Mouse (Mus musculus) monocyte, adult 59 days (primary cell): ENCODE measurements around the gene Eml3. TPM values are rescaled to one million over a fixed set of nuclear protein-coding genes. Genes with fewer than 3 reads are reported as not detected.

ENCODE experiments used
- total RNA-seq, 2 experiments: library from RNA; stranded (reverse); gene quantifications; one replicate each; pipeline ENCODE4 v1.2.4; 2023

Gene Eml3
- total RNA-seq = 10 to 100 TPM; 62.0 to 62.9 TPM

GRCm38 (mm10) chr19:8929224-8930088 lies at the start of gene Eml3, which contains the start of gene Rom1:
TSS of gene Eml3 (plus strand) at chr19:8929552.
TSS of gene Rom1 (minus strand) at chr19:8929356.

DNA sequence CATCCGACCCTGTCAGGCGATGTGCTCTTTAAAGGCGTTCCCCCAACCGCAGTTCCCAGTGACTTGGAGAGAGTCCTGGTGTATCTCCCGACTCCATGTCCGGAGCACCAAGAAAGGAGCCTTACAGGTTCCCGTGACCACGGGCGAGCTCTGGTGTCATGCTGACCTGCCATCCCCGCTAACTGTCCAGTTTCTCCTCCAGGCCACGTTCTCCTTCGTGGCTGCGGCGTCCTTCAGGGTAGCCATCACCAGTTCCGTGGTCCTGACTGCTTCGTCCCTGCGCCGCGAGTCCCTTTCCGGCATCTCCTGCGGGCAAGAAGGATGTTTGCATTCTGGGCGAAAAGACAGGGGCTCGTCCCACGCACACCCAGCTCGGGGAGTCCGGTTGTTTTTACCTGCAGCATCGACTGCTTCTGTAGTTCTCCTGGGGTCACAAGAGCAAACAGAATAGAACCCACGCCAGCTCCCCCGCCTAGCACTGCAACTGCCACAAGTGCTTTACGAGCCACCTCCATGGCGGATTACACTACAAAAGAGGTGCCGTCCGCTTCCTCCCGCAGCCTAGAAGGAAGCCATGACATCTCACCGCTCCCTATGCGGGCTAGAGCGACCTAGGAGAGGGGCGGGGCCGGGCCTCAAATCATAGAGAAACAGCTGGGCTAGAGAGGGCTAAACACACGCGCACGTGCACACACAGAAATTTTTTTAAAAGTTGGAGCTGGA lies 48.9 kb upstream of the Eml3 start, which contains the start of gene Uqcc3:
Gene Uqcc3, minus strand, starts transcription at position 613 of the 723 bp plus-strand sequence.

DNA sequence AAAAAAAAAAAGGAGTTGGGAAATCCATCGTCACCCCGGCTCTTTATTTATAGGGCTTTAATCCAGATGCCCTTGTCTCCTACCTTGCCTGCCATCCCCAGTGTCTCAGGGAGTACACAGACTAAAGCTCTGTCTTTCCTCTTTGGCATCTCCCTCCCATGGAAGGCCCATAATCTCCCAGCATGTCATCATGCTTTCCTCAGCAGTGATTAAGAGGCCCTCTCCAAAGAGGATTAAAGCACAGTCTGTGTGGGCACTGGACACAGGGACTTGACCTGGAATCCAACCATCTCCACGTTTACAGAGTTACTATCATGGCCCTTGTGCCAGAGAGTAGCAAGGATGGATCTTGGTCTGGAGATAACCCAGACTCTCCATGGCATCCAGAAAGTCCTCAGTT lies 45.7 kb upstream of the Eml3 start, which contains the start of the genes Lbhd1 and Gm49403:
Gene Lbhd1, plus strand, starts transcription at position 117 of the 400 bp plus-strand sequence.
Gene Gm49403, plus strand, starts transcription at position 315 of the 400 bp plus-strand sequence.

GRCm38 (mm10) chr19:8888511-8889385 lies 40.6 kb upstream of the Eml3 start, which contains the start of the genes 1810009A15Rik and Gm49416:
TSS of gene 1810009A15Rik (plus strand) at chr19:8888853.
TSS of gene Gm49416 (plus strand) at chr19:8888926.

DNA sequence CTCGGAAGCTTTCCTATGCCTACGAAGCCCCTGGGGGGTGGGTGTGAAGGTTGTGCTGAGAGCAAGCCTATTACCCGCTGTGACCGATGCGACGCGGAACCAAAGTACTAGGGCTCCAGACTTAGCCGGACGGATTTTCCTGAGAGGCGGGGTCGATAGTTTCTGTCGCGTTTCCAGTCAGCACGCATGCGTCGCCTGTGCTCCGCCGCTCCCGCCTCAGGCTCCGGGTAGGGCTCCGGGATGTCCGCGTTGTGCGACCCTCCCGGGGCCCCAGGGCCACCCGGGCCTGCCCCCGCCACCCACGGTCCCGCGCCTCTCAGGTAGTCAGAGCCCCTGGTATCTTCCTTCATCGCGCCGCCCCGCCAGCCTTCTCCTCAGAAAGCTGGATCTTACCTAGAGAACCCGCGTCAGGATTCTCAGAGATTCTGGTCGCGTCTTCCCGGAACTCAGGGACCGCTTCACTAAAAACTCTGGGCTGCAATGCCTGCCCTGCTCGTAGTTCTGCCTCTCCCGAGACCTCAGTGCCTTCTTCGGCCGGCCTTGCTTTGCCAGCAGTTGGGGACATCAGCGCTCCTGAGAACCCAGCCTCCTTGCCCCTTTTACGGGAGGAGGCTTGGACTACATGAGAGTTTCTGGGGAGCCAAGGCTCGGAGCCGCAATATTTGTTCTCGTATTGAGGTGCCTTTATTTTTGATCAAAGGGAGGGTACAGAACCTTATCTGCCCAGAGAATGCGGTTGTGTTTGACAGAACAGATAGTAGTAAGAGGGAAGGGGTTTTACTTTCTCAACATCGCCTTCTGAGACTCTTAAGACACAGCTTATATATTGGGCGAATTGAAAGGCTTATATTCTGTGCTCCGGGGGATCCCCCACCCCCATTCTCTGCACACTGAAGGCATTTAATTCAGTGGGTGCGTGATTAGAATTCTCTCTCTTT lies 36.3 kb upstream of the Eml3 start, which contains the start of gene Ints5:
Gene Ints5, plus strand, starts transcription at position 177 of the 938 bp plus-strand sequence.

GRCm38 (mm10) chr19:8897865-8898495 lies 31.4 kb upstream of the Eml3 start, which contains the start of gene Ganab:
TSS of gene Ganab (plus strand) at chr19:8898071.

DNA sequence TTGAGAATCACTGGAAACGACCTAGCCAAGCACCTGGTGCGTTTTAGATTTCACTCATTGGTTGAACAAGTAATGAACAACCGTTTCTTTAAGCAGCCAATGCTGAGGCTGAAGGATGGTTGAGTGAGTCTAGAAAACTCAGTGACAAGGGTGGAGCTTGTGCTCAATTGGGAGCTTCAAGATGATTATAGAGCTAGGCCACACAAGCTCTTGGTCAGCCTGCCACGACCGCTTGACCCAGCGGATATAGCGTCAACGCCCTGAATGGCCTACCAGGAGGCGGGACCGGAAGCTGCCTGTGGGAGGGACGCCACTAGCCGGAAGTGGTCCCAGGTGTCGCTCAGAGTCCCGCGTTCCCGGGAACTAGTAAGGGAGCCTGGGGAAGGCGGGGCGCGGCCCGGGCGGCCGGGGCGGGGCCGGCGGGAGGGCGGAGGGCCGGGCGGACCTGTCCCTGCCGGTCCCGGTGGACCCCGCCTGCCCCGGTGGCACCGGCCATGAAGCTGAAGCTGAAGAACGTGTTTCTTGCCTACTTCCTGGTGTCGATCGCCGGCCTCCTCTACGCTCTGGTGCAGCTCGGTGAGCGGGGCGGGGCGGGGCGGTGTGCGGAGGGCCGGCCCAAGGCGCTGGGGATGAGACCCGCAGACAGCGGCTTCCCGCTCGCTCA lies 9.1 kb upstream of the Eml3 start, which contains the start of gene B3gat3:
Gene B3gat3, plus strand, starts transcription at position 302 of the 664 bp plus-strand sequence.

GRCm38 (mm10) chr19:8941515-8942217 lies 12.3 kb downstream of the Eml3 start, which contains the start of gene Mta2:
TSS of gene Mta2 (plus strand) at chr19:8941875.

GRCm38 (mm10) chr19:8953135-8954039 lies 24.0 kb downstream of the Eml3 start, which contains the start of gene Tut1:
TSS of gene Tut1 (plus strand) at chr19:8953847.

GRCm38 (mm10) chr19:8966590-8967372 lies 37.4 kb downstream of the Eml3 start, which contains the start of gene Eef1g:
TSS of gene Eef1g (plus strand) at chr19:8967041.

DNA sequence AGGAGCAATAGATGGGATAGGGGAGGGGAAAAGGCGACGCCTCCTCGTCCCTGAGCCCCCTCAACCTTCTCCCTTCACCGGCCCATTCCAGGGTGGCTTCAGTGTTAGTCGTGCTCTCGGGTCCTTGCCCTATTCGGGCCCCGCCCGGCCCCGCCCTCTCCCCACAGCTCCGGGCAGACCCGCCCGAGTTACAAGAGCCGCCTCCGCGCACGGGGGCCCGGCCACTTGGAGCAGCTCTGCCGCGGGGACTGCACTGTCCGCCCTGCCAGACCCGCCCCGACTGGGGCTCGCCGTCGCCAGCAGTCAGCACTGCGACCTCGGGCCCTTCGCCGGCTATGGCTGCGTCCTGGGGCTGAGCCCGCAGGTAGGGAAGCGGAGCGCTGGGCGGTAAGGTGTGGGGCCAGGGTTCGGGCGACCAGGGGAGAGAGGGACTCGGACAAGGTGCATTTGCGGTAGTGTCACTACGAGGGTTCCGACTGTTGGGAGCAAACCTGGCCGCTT lies 59.8 kb downstream of the Eml3 start, which contains the start of gene Ahnak:
Gene Ahnak, plus strand, starts transcription at position 219 of the 501 bp plus-strand sequence.

Other genes starting within 250 kb of the Eml3 start
- 100 to 1,000 TPM; 198 to 224 TPM for gene Slc3a2, start 206.2 kb upstream of the Eml3 start, total RNA-seq
- gene Wdr74, start 193.7 kb upstream of the Eml3 start, total RNA-seq = 10 to 100 TPM; 41.0 to 42.9 TPM
- gene 1700092M07Rik, start 188.8 kb upstream of the Eml3 start, total RNA-seq = 1 to 10 TPM in 1 of 2 experiments, not detected in 1; 1.8 TPM
- gene Stx5a, start 188.1 kb upstream of the Eml3 start, total RNA-seq = 100 to 1,000 TPM; 158 to 163 TPM
- gene Nxf1, start 172.5 kb upstream of the Eml3 start, total RNA-seq = 100 to 1,000 TPM; 220 to 231 TPM
- gene Tmem223, start 158.6 kb upstream of the Eml3 start, total RNA-seq = 10 to 100 TPM; 30.2 to 33.8 TPM
- gene Tmem179b, start 155.1 kb upstream of the Eml3 start, total RNA-seq = 100 to 1,000 TPM; 114 to 120 TPM
- gene Taf6l, start 143.1 kb upstream of the Eml3 start, total RNA-seq = 10 to 100 TPM; 11.3 to 13.8 TPM
- 10 to 100 TPM; 57.5 to 68.0 TPM for gene Polr2g, start 131.0 kb upstream of the Eml3 start, total RNA-seq
- 1 to 10 TPM; 2.1 to 3.1 TPM for gene Zbtb3, start 127.0 kb upstream of the Eml3 start, total RNA-seq
- 10 to 100 TPM; 31.1 to 35.2 TPM for gene Ttc9c, start 110.2 kb upstream of the Eml3 start, total RNA-seq
- gene Hnrnpul2, start 109.5 kb upstream of the Eml3 start, total RNA-seq = 100 to 1,000 TPM; 107 to 124 TPM
- 10 to 100 TPM; 21.6 to 27.8 TPM for gene AC129217.1, start 99.8 kb upstream of the Eml3 start, total RNA-seq
- 100 to 1,000 TPM in 1 of 2 experiments, 10 to 100 TPM in 1; 97.1 to 109 TPM for gene Bscl2, start 92.1 kb upstream of the Eml3 start, total RNA-seq
- not detected for gene Gng3, start 90.4 kb upstream of the Eml3 start, total RNA-seq
- under 1 TPM; 0.27 to 0.55 TPM for gene Lrrn4cl, start 78.8 kb upstream of the Eml3 start, total RNA-seq
- 100 to 1,000 TPM; 107 to 138 TPM for gene Ubxn1, start 58.1 kb upstream of the Eml3 start, total RNA-seq
- gene Uqcc3, start 48.6 kb upstream of the Eml3 start, total RNA-seq = 10 to 100 TPM; 19.3 to 24.4 TPM
- 10 to 100 TPM; 11.6 to 16.5 TPM for gene Lbhd1, start 45.8 kb upstream of the Eml3 start, total RNA-seq
- gene Gm49403, start 45.6 kb upstream of the Eml3 start, total RNA-seq = not detected
- gene 1810009A15Rik, start 40.7 kb upstream of the Eml3 start, total RNA-seq = 10 to 100 TPM; 32.3 to 36.4 TPM
- 1 to 10 TPM in 1 of 2 experiments, not detected in 1; 6.1 TPM for gene Gm49416, start 40.6 kb upstream of the Eml3 start, total RNA-seq
- gene Ints5, start 36.5 kb upstream of the Eml3 start, total RNA-seq = 10 to 100 TPM; 13.1 to 16.0 TPM
- gene Ganab, start 31.5 kb upstream of the Eml3 start, total RNA-seq = 100 to 1,000 TPM; 114 to 122 TPM
- 10 to 100 TPM; 48.9 to 52.6 TPM for gene B3gat3, start 9.2 kb upstream of the Eml3 start, total RNA-seq
- 1 to 10 TPM; 2.6 to 3.1 TPM for gene Rom1, start 196 bp upstream of the Eml3 start, total RNA-seq
- 100 to 1,000 TPM; 112 to 114 TPM for gene Mta2, start 12.3 kb downstream of the Eml3 start, total RNA-seq
- gene Tut1, start 24.3 kb downstream of the Eml3 start, total RNA-seq = 10 to 100 TPM; 15.6 to 15.7 TPM
- 100 to 1,000 TPM; 194 to 241 TPM for gene Eef1g, start 37.5 kb downstream of the Eml3 start, total RNA-seq
- gene Ahnak, start 59.7 kb downstream of the Eml3 start, total RNA-seq = 1,000 to 10,000 TPM; 1,396 to 1,409 TPM
- gene Scgb1a1, start 158.4 kb downstream of the Eml3 start, total RNA-seq = not detected
- 10 to 100 TPM; 19.8 to 25.4 TPM for gene Asrgl1, start 206.1 kb downstream of the Eml3 start, total RNA-seq